Mouse (Mus musculus) 416B (cell line): ENCODE measurements around the gene Sgca.
A peak's percentile ranks its signal among the peaks of the same experiment; 100 is the strongest.
"Not testable (repeated sequence)": the region's sequence is repeated elsewhere in the genome, so short reads cannot be mapped to it uniquely, and the experiment has no call there.

Experiments used
- DNase-seq: peaks from one replicate; pipeline ENCODE4 v3.0.0; 2011; ENCODE audit warnings: low read depth

Sgca gene

DNA sequence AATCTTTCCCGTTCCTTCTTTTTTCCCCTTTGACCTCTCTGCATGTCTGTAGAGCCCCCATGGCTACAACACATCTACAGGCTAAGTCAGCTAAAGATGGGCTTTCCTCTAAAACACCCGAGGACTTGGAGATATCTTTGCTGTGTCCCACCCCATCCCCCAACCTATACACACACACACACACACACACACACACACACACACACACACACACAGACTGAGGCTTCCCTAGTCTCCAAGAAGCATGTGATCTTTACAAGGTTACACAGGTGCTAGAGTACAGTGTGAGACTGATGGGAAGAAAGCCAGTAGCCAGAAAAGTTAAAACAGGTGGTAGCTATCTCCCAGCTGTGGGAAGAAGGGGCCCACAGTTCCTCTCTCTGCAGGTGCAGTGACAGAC lies 10.3 kb upstream of the Sgca start:
- DNase-seq: no peak

GRCm38 (mm10) chr11:94985822-94986221 lies 9.7 kb upstream of the Sgca start:
- DNase-seq: no peak

- DNase-seq: no peak
These were observed 9.0 kb upstream of the Sgca start for GRCm38 (mm10) chr11:94985140-94985539.

- DNase-seq: no peak
These were observed 3.5 kb upstream of the Sgca start for GRCm38 (mm10) chr11:94979462-94980179.

DNA sequence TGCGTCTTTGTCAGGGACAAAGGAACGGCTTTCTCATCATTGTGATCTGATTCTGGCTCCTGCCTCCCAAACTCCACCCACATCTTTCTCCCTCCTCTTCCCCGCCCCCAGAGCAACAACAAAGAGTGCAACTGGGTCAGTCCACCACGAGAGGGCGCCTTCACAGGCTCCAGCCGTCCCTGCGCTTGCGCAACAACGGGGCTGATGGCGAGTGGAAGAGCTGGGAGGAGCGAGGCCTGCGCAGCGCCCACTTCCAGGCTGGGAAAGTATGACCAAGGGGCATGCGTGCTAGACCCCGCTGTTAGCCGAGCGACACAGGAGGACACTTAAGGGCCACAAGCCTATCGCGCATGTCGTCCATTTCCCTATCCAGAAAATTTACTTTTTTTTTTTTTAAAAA lies 2.8 kb upstream of the Sgca start:
- peak; percentile 97 for DNase-seq

DNA sequence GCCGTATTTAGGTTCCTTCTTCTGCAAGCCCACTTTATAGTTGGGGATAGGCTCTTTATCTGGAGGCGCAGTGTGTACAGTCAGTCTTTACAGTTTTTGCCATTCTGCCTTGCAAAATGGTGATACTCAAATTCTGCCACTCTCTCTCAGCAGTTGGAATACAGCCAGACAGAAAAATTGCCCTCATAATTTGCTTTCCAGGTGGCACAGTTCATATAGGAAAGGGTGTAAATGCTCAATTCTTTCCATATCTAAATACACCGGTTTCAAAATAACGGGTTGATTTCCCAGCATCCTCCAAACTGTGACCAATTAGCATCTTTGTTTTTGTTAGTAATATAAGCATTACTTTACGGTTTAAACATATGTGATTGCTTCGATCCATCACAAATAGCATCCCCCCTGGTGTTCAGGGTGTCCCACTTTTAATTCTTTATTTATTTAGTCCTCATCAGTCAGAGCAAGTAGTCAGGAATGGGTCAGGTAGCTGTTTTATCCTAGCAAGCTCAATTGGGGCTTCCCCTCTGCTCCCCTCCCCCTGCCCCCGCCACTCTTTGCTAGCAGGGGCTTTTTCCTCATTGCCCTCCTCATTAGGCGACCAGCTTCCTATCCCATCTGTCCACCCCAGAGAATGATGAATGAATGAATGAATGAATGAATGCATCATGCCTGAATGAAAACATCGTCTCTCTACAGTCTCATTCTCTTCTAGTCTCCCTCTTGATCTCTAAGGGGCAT lies 2.2 kb upstream of the Sgca start:
- no peak for DNase-seq

DNA sequence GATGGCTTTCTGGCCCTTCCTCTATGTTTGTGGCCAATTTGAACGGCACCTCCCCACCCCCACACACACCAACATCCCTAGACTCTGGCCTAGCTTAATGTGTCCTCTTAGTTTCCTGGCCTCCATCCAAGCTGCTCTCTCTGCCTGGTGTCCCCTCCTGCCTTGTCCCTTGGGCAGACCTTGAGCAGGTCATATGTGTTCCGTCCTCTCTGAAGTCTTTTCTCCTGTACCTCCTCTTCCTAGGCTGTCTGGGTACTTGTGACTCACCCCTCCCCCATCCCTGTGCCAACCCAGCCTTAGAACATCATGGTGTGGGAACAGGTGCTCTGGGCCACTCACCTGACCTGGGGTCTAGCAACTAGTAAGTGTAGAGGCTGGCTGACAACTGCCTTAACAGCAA lies 1.2 kb downstream of the Sgca start:
- DNase-seq: no peak

DNA sequence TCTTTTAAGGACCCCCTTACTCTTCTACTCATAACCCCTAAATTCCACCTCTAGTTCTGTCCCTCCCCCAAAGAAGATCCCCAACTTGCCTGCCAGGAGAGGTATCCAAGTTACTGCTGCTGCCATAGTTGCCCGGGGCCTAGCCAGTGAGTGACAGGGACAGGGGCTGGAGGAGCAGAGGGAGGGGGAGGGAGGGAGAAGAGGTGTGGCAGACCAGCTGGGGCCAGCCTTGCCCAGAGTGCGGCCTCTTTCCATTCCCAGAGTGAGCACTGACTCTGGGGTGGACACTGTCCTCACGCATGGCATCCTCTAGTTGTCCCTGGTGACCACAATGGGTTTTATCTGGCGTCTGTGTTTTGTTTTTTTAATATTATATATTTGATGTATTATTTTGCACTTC lies 2.8 kb downstream of the Sgca start:
- DNase-seq: no peak

DNA sequence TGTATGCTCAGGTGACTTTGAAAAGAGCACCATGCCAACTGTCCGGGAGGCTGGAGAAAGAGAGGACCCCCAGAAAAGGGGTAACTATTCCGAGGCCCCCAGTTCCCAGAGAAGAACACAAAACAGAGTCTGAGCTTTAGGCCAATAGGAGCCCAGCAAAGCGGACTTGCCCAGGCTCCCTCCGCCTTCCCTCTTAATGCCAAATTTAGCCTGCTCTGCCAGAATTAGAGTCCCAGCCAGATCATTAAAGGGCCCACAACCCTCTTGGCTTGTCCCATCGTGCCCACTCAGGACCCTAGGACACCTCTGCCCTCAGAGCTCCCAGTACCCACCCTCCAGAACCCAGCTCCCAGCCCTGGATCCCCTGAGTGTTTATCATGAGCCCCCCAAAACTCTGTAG lies 3.2 kb downstream of the Sgca start:
- DNase-seq: no peak

- no peak for DNase-seq
These were observed 4.1 kb downstream of the Sgca start for GRCm38 (mm10) chr11:94971895-94972615.

DNA sequence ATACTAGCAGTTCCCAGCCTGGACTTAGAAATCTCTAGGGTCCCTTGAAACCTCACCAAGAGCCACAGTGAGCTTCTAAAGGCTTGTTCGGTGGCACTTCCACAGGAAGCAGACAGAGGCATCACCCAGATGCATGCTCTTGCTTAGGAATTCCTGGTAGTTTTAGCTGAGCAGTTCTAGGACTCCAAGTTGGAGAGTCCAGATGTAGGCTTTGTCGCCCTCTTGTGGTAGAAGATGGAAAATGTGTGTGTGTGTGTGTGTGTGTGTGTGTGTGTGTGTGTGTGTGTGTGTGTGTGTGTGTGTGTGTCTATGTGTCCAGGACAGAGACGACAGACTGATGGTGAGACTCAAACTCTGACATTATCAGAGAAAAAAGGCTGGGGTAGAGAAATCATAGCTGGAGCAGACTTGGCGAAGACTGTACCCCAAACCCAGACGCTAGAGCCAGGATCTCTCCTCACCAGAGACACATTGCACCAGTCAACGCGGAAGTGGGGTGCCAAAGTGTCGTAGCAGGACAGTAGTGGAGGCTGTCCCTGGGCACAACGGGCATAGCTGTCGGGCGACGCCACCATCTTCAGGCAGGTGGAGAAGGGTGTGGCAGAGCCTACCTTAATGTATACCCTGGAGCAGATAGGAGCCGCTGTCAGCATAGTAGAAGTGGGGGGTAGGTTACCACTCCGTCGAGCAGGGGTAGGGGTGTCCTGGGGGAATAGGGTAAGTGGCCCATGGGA lies 5.8 kb downstream of the Sgca start:
- DNase-seq: peak; percentile 70

DNA sequence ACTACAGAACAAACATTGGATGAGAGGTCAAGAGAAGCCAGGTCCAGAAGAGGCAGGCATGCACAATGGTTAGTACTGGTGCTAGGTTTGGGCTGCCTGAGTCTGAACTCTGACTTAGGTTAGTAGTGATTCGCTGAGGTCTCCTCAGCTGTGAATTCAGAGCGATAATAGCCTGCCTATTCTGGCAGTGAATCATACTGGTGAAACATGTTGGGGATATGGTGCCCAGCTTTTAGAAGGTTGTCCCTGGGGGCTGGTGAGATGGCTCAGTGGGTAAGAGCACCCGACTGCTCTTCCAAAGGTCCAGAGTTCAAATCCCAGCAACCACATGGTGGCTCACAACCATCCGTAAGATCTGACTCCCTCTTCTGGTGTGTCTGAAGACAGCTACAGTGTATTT lies 6.4 kb downstream of the Sgca start:
- DNase-seq: not testable (repeated sequence)

GRCm38 (mm10) chr11:94968187-94968586 lies 7.9 kb downstream of the Sgca start:
- no peak for DNase-seq

- no peak for DNase-seq
These were observed 8.7 kb downstream of the Sgca start, which contains the start of gene Hils1 for GRCm38 (mm10) chr11:94967419-94967818. TSS of gene Hils1 (plus strand) at chr11:94967593.

DNA sequence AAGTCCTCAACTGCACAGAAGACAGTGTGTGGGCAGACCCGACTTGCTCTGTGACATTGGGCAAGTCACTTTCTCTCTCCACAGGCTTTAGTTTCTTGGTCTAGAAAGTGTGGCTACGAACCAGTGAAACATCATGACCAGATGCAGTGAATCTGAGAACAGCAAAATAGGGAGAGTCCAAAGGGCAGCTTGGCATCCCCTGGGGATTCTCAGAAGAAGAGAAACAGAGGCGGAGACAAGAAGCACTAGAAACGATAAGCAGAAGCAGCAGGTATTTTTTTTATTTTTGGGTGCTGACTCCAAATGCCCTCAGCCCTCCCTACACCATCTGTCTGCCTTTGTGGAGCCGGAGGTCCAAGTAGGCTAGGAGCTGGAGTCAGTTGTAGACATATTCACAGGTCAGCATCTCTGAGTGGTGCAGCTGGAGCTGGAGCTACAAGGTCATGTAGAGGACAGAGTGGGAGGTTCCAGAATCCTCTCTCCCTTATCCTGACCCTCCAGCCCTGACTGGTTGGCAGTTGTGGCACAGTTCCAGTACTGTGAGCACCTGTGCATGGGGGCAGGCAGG lies 13.5 kb downstream of the Sgca start:
- DNase-seq: no peak

DNA sequence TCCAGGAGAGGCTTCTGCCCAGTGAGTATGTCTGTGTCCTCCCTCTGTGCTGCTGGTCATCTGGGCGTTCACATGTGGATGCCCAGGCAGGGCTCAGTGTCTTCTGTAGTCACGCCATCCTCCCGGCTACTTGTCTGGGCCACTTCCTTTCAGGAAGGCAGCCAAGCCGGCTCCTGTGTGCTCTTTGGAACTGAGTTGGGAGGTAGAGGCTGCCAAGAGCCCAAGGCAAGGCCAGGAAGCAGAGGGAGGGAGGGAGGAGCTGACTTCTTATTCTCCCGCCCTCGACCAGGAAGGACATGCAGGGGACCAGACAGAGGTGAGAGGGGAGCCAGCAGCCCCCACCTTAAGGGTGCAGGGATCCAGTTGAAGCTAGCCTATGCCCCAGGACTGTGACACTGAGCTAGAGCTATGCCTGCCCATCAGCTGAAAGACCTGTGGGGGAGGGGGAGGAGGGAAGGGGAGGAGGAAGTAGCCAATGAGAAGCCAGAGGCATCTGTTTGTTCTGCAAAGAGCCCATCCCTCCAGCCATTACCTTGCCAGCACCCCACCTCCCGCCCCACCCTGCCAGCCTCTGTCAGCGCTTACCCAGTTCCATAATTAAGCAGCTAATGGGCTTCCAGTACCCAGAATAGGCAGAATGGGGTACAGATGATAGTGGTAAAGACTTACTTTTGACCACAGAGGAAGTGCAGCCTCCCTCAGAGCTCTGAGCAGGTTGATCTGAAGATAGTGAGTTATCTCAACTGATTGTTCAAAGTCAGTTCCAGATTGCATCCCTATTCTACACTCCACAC lies 17.9 kb downstream of the Sgca start:
- DNase-seq: no peak

- DNase-seq: no peak
These were observed 18.4 kb downstream of the Sgca start for GRCm38 (mm10) chr11:94957693-94958064.

- DNase-seq: no peak
These were observed 21.0 kb downstream of the Sgca start for GRCm38 (mm10) chr11:94955103-94955502.

DNA sequence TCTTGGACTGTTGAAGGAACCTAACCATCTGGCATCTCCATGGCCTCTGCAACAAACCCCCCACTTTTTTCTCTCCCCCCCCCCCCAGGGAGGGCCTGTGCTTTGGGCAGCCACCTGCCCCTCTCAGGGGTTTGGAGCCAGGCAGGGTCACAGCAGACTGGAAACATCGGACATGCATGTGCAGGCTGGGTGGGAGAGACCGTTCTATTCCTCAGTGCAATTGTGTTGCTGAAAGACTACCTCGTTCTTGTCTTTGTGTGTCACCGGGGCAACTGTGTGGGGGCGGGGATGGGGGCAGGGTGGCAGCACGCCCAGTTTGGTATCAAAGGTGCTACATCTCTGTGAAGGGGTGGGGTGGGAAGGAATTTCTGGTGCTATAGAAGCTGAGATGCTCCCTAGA lies 24.0 kb downstream of the Sgca start:
- DNase-seq: no peak

DNA sequence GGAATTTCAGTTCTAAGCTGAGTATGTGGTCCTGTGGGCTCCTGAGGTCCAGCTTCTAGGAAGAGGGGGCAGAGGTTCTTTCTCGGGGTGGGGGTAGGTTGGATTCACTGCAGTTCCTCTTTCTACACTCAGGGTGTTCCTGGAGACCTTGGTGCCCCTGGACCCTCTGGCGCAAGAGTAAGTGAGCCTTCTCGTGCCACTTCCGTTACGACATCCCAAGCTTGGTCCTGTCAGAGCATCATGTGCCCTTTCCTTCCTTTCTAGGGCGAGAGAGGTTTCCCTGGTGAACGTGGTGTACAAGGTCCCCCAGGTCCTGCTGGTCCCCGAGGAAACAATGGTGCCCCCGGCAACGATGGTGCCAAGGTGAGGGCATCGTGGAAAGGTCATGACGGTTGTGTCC lies 30.9 kb downstream of the Sgca start:
- peak; percentile 36 for DNase-seq

DNA sequence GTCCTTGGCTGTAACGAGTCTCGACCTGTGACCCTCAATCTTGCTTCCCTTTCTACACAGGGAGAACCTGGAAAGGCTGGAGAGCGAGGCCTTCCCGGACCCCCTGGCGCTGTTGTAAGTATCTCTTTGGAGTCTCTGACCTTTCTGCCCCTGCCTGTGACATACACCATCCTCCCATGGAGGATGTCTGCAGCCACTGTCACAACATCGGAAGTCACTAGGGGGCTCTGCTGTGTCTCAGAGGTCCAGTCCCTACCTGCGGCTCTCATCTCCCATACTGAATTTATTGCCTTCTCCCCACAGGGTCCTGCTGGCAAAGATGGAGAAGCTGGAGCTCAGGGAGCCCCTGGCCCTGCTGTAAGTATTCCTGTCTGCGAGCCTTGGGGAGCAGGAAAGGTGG lies 31.8 kb downstream of the Sgca start:
- DNase-seq: peak; percentile 20
